Mouse (Mus musculus) liver, embryonic 15.5 days (tissue): ENCODE measurements around the gene Slfn2. TPM values are rescaled to one million over a fixed set of nuclear protein-coding genes. Genes with fewer than 3 reads are reported as not detected.

Experiments used
- ATAC-seq: fragments of 200-750 bp; cut with Nextera tagmentation; 2 replicates; pipeline ENCODE4 v1.8.0; 2017; ENCODE audit warnings: moderate number of reproducible peaks, mild to moderate bottlenecking, moderate library complexity; ENCODE audit not compliant: insufficient read depth
- H3K27ac ChIP-seq: fragments of 300-500 bp; sonication (generic); replicated peaks from 2 replicates; pipeline ENCODE4 v1.5.1; 2015; ENCODE audit warnings: mild to moderate bottlenecking, inconsistent platforms
- H3K27me3 ChIP-seq: fragments of 300-500 bp; sonication (generic); 2 replicates; pipeline ENCODE4 v1.6.1; 2015; ENCODE audit warnings: mild to moderate bottlenecking, inconsistent platforms
- H3K36me3 ChIP-seq: fragments of 300-500 bp; sonication (generic); replicated peaks from 2 replicates; pipeline ENCODE4 v1.6.1; 2015; ENCODE audit warnings: moderate library complexity, mild to moderate bottlenecking, inconsistent platforms
- H3K4me1 ChIP-seq: fragments of 300-500 bp; sonication (generic); replicated peaks from 2 replicates; pipeline ENCODE4 v1.6.1; 2015; ENCODE audit warnings: inconsistent platforms
- H3K4me2 ChIP-seq: fragments of 300-500 bp; sonication (generic); 2 replicates; pipeline ENCODE4 v1.6.1; 2015; ENCODE audit warnings: moderate library complexity, mild to moderate bottlenecking, inconsistent platforms
- H3K4me3 ChIP-seq: fragments of 300-500 bp; sonication (generic); replicated peaks from 2 replicates; pipeline ENCODE4 v1.5.1; 2015; ENCODE audit warnings: mild to moderate bottlenecking, inconsistent platforms
- H3K9ac ChIP-seq: fragments of 300-500 bp; sonication (generic); 2 replicates; pipeline ENCODE4 v1.6.1; 2015; ENCODE audit warnings: moderate library complexity, mild to moderate bottlenecking, inconsistent platforms
- H3K9me3 ChIP-seq: fragments of 300-500 bp; sonication (generic); replicated peaks from 2 replicates; pipeline ENCODE4 v1.6.1; 2016; ENCODE audit warnings: inconsistent platforms
- WGBS: fragments of 180-500 bp; shearing (Covaris S2); methylation state at CpG from one replicate; pipeline ENCODE4 v1.1.7; 2015; ENCODE audit warnings: mixed read lengths; ENCODE audit not compliant: insufficient replicate concordance; 5-methylcytosine and 5-hydroxymethylcytosine counted together
- polyA plus RNA-seq: library from polyadenylated mRNA; unstranded; fragments of >200 nt; fragmentation: Nextera tagmentation; extraction: Ambion mirVana; gene quantifications from 2 replicates; pipeline ENCODE4 v1.2.1, GENCODE M21; 2015

The Slfn2 gene
- polyA plus RNA-seq, 1 experiment from 2014 or later: 11.7 TPM

DNA sequence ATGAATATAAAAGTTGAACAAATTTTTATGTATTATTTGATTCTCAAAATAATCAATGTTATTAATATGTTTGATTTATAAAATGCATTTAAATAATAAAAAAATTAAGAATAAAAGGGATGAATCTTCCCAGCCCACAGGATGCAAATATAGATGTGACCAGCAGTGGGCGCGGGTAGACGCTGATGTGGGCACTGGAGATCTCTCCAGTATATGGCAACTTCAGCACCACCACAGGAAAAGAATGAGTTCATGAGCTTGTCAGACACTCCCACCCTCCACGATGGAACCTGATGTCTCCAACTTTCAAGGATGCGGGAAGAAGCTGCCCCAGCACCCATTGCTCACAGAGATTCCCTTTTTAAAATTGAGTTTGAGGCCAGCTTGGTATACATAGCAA lies 7.0 kb upstream of the Slfn2 start:
- WGBS: 3% methylated on average over 5 of the region's 5 CpGs
- Histone ChIP-seq H3K27ac (no peak overlapping the region), H3K4me3 (no peak overlapping the region)

GRCm38 (mm10) chr11:83060412-83061020 lies 4.4 kb upstream of the Slfn2 start:
- Histone ChIP-seq H3K27me3 (no peaks in the 10 kb centered on the region; the same call in 1 of the 2 replicates), H3K4me2 (no peak overlapping the region), H3K36me3 (no peaks in the 10 kb centered on the region), H3K9ac (no peak overlapping the region), H3K4me1 (0 out of 2 replicates have a peak, but pooled peaks cover 3% of the 10 kb centered on the region), H3K9me3 (no peaks in the 10 kb centered on the region), H3K27ac (no peak overlapping the region), H3K4me3 (no peak overlapping the region)
- no peak for ATAC-seq
- 65% methylated on average over 5 of the region's 5 CpGs for WGBS

More for the DNA sequence above, 7.0 kb upstream of the Slfn2 start:
- Histone ChIP-seq H3K4me1 (no peaks in the 10 kb centered on the region), H3K27me3 (no peaks in the 10 kb centered on the region), H3K9ac (no peak overlapping the region), H3K9me3 (no peaks in the 10 kb centered on the region), H3K4me2 (no peak overlapping the region), H3K36me3 (no peaks in the 10 kb centered on the region)
- no peak for ATAC-seq

- Histone ChIP-seq H3K27ac (no peak overlapping the region), H3K4me1 (0 out of 2 replicates have a peak, but pooled peaks cover 3% of the 10 kb centered on the region), H3K9me3 (no peaks in the 10 kb centered on the region), H3K4me3 (no peak overlapping the region), H3K36me3 (no peaks in the 10 kb centered on the region), H3K27me3 (no peaks in the 10 kb centered on the region; the same call in 1 of the 2 replicates), H3K4me2 (no peak overlapping the region), H3K9ac (no peak overlapping the region)
- WGBS: 63% methylated on average over 7 of the region's 7 CpGs
- no peak for ATAC-seq
These were observed 3.1 kb upstream of the Slfn2 start for GRCm38 (mm10) chr11:83061806-83062205.

DNA sequence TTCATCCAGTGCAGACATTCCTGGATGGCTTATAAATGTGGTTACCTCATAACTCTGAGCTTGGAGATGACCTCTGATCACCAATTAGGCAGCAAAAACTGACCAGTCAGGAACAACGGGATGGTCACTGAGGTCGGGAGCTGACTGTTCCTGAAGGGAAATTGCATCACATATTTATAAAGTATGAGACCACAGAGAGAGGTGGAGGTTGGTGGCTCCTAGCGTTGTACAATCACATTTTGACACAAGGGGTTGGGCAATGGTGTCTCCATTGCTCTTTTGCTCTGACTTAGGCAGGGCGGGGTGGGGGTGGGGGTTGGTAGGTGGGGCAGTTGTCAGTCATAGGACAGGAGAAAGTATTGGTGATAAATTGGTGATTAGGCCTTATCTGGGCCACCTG lies 1.8 kb upstream of the Slfn2 start:
- Histone ChIP-seq H3K27ac (no peak overlapping the region), H3K4me3 (no peak overlapping the region), H3K4me1 (0 out of 2 replicates have a peak, but pooled peaks cover 3% of the 10 kb centered on the region), H3K36me3 (no peaks in the 10 kb centered on the region), H3K27me3 (no peaks in the 10 kb centered on the region; the same call in 1 of the 2 replicates), H3K9me3 (no peaks in the 10 kb centered on the region), H3K4me2 (0 out of 2 replicates have a peak overlapping the region, but pooled peaks have one; percentile 3), H3K9ac (no peak overlapping the region)
- ATAC-seq: no peak
- 29% methylated on average over 4 of the region's 4 CpGs for WGBS

DNA sequence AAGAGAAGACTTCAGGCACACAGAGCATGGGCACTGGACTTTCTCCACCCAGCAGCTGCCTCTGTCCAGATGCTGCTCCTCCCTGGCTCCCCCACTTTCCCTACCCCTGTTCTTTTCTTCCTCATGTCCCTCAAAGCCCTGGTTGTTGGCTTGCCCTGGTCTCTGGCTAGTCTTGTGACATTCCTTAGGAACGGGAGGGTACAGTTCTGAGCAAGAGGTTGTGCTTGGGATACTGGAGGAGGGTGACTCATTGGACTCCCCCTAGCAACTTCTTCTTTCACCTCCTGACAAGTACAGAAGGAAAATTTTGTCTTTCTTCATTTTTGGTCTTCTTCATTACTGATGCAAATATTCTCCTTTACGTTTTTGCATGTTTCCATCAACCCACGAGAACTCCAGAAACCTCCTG lies 967 bp upstream of the Slfn2 start:
- H3K9ac ChIP-seq: no peak overlapping the region
- WGBS: 31% methylated on average over 3 of the region's 3 CpGs

GRCm38 (mm10) chr11:83065441-83066344 lies 781 bp downstream of the Slfn2 start:
- WGBS: 11% methylated on average over 6 of the region's 6 CpGs
- Histone ChIP-seq H3K36me3 (0 out of 2 replicates have a peak, but pooled peaks cover 10% of the 10 kb centered on the region), H3K4me1 (0 out of 2 replicates have a peak, but pooled peaks cover 3% of the 10 kb centered on the region), H3K4me3 (peak overlapping the region; percentile 40), H3K4me2 (no peak overlapping the region), H3K27ac (peak overlapping the region; percentile 38), H3K9me3 (no peaks in the 10 kb centered on the region), H3K9ac (peak overlapping the region; percentile 4; the same call in 1 of the 2 replicates), H3K27me3 (no peaks in the 10 kb centered on the region; the same call in 1 of the 2 replicates)
- no peak for ATAC-seq

More for the DNA sequence above, 967 bp upstream of the Slfn2 start:
- ATAC-seq: no peak
- H3K36me3 ChIP-seq: no peaks in the 10 kb centered on the region
- peak overlapping the region; percentile 3; the same call in 1 of the 2 replicates for H3K4me2 ChIP-seq
- H3K9me3 ChIP-seq: no peaks in the 10 kb centered on the region
- peak overlapping the region; percentile 61; the same call in 1 of the 2 replicates for H3K27ac ChIP-seq
- 0 out of 2 replicates have a peak, but pooled peaks cover 3% of the 10 kb centered on the region for H3K4me1 ChIP-seq
- no peak overlapping the region for H3K4me3 ChIP-seq
- no peaks in the 10 kb centered on the region; the same call in 1 of the 2 replicates for H3K27me3 ChIP-seq

GRCm38 (mm10) chr11:83066640-83067531 lies 2.0 kb downstream of the Slfn2 start:
- ATAC-seq: no peak
- Histone ChIP-seq H3K9me3 (no peaks in the 10 kb centered on the region), H3K4me1 (0 out of 2 replicates have a peak, but pooled peaks cover 3% of the 10 kb centered on the region), H3K27me3 (no peaks in the 10 kb centered on the region; the same call in 1 of the 2 replicates), H3K4me3 (peak overlapping the region; percentile 40), H3K27ac (peak overlapping the region; percentile 55), H3K4me2 (no peak overlapping the region), H3K9ac (no peak overlapping the region), H3K36me3 (0 out of 2 replicates have a peak, but pooled peaks cover 10% of the 10 kb centered on the region)
- WGBS: 28% methylated on average over 11 of the region's 11 CpGs

DNA sequence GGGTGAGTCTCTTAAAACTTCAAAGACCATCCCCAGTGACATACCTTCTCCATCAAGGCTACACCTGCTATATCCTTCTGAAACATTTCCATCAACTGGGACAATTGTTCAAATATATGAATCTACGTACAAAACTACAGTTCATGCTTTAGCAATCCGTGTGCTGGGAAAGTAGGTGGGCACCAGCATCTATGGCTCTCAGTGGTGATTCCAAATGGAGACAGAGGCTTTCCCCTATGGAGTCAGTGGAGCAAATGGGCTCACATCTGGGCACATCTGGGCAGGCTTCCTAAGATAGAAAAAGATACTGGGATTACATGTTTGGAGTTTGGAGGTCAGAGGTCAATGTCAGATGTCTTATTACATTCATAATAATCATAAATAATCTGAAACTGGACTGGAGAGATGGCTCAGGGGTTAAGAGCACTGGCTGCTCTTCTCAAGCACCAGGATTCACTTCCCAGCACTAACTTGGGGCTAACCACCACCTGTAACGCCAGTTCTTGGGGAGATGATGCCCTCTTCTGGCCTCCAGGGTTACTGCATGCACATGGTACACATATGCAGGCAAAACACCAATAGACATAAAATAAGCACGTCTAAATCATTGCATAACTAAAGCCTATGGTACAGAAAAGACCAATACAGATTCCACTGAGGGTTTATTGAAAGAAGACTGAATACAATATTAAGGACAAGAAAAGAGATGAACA lies 3.2 kb downstream of the Slfn2 start:
- Histone ChIP-seq H3K27ac (no peak overlapping the region), H3K27me3 (no peaks in the 10 kb centered on the region; the same call in 1 of the 2 replicates), H3K4me1 (0 out of 2 replicates have a peak, but pooled peaks cover 3% of the 10 kb centered on the region), H3K4me2 (no peak overlapping the region), H3K9ac (no peak overlapping the region), H3K9me3 (no peaks in the 10 kb centered on the region), H3K4me3 (no peak overlapping the region), H3K36me3 (0 out of 2 replicates have a peak, but pooled peaks cover 10% of the 10 kb centered on the region)
- WGBS: 68% methylated on average over 4 of the region's 4 CpGs
- no peak for ATAC-seq

- Histone ChIP-seq H3K4me3 (no peak overlapping the region), H3K27ac (no peak overlapping the region), H3K9ac (no peak overlapping the region), H3K27me3 (no peaks in the 10 kb centered on the region; the same call in 1 of the 2 replicates), H3K4me2 (no peak overlapping the region), H3K4me1 (no peaks in the 10 kb centered on the region), H3K9me3 (no peaks in the 10 kb centered on the region), H3K36me3 (0 out of 2 replicates have a peak, but pooled peaks cover 10% of the 10 kb centered on the region)
- ATAC-seq: no peak
- WGBS: 81% methylated on average over 15 of the region's 15 CpGs
These were observed 5.5 kb downstream of the Slfn2 start for GRCm38 (mm10) chr11:83070321-83070970.
